Mouse (Mus musculus) E14TG2a.4 (cell line): Measurements from ENCODE around the gene Nsun2.

Source experiments
- CTCF ChIP-seq: conservative IDR thresholded peaks from 2 replicates; pipeline ENCODE4 v1.5.1; 2014; ENCODE audit warnings: low read length
- NANOG ChIP-seq: IDR thresholded peaks from 2 replicates; pipeline ENCODE4 v1.6.1; 2014; ENCODE audit warnings: borderline replicate concordance, low read length, mixed read lengths
- POU5F1 ChIP-seq: IDR thresholded peaks from 2 replicates; pipeline ENCODE4 v1.6.1; 2014; ENCODE audit warnings: low read length, borderline replicate concordance

DNA sequence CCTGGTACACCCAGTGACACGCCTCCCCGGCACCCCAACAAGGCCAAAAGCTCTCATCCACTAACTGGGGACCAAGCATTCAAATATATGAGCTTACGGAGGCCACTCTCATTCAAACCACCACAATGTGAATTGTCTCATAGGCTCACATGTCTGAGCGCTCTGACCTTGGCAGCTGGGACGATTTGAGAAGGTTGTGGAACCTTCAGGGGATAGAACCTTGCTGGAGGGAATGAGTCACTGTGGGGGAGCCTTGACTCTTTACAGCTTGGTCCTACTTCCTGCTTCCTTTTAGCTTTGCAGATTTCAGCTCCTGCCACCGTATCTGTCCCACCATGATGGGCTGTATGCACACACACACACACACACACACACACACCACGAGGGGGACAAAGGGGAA lies 47.7 kb upstream of the Nsun2 start:
- no peak for TF ChIP-seq NANOG
- no peak for TF ChIP-seq CTCF
- no peak for TF ChIP-seq POU5F1
